Mouse (Mus musculus) skeletal muscle tissue, postnatal 0 days (tissue): ENCODE results near the gene Ago1. TPM values are rescaled to one million over a fixed set of nuclear protein-coding genes. Genes with fewer than 3 reads are reported as not detected.

Experiments used
- polyA plus RNA-seq: library from polyadenylated mRNA; unstranded; fragments of >200 nt; fragmentation: Nextera tagmentation; extraction: Ambion mirVana; gene quantifications from 2 replicates; pipeline ENCODE4 v1.2.1, GENCODE M21; 2015

Ago1 gene
- 1.0 and 1.6 TPM in 2 replicates for polyA plus RNA-seq

GRCm38 (mm10) chr4:126468285-126468901 lies at the start of gene Ago1:
Gene Ago1, minus strand, starts transcription at chr4:126468583.

DNA sequence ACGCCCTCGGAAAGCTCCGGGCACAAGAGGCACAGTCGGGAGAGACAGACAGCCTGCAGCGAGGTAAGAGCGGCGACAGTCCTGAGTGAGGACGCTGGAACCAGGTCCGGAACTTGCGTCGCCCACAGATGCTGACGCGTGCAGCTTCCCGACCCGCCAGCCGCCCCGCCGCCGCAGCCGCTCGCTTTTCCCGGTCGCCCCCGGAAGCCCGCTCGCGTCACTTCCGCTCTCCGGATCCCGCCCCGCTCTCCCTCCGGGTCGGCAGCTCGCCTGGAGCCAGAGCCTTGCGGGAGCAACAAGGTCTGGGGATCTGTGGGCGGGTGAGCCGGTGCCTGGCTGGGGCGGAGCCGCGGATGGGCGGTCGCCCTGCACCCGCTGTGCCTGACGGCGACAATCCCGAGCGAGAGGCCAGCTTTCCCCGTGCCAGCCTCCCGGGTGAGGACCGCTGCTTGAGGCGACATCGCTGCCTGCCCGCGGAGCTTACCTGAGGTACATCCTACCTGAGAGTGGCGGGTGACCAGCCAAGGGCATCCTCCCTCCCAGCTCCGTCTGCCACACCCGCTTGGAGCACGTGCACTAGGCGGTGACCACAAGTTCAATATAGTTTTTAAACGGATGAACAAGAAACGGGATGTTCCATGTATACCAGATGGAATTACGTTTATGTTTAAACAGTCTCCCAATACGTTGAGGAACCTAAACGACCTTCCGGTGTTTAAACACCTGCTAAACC lies 38.9 kb downstream of the Ago1 start, which contains the start of gene Ago3:
Ago3 (minus strand) TSS at position 210 of the 733 bp plus-strand sequence.

Other genes starting within 250 kb of the Ago1 start
- 69.5 and 91.6 TPM in 2 replicates for gene Map7d1, start 212.2 kb downstream of the Ago1 start, polyA plus RNA-seq
- gene Trappc3, start 206.3 kb downstream of the Ago1 start, polyA plus RNA-seq, result 44.8 and 57.7 TPM in 2 replicates
- 1.4 and 3.5 TPM in 2 replicates for gene Col8a2, start 181.8 kb downstream of the Ago1 start, polyA plus RNA-seq
- 25.8 and 29.3 TPM in 2 replicates for gene Adprhl2, start 146.9 kb downstream of the Ago1 start, polyA plus RNA-seq
- gene Tekt2, start 142.9 kb downstream of the Ago1 start, polyA plus RNA-seq, result 1.1 and 1.3 TPM in 2 replicates
- 8.5 and 8.8 TPM in 2 replicates for gene Ago3, start 39.0 kb downstream of the Ago1 start, polyA plus RNA-seq
- gene Ago4, start 64.9 kb upstream of the Ago1 start, polyA plus RNA-seq, result 0.58 and 0.60 TPM in 2 replicates
- 6.0 and 8.5 TPM in 2 replicates for gene Clspn, start 88.4 kb upstream of the Ago1 start, polyA plus RNA-seq
- 2.8 and 3.3 TPM in 2 replicates for gene 5730409E04Rik, start 141.2 kb upstream of the Ago1 start, polyA plus RNA-seq
- 359 and 360 TPM in 2 replicates for gene Psmb2, start 209.0 kb upstream of the Ago1 start, polyA plus RNA-seq